Mouse (Mus musculus) regulatory T cell (primary cell): ENCODE measurements at regions not wholly inside any gene's neighbourhood (a gene's known extent, or its start where the extent isn't known, plus 50 kb on each side); places are given as distances from the start of the nearest gene placed in this dataset.

ENCODE experiments used
- in situ Hi-C: fragments of 300-600 bp; cut with MboI, MseI; formaldehyde crosslinking; loops from one replicate; pipeline ENCODE4 v1.15.1; 2025; ENCODE audit warnings: high pct_unique_total_duplicates

DNA sequence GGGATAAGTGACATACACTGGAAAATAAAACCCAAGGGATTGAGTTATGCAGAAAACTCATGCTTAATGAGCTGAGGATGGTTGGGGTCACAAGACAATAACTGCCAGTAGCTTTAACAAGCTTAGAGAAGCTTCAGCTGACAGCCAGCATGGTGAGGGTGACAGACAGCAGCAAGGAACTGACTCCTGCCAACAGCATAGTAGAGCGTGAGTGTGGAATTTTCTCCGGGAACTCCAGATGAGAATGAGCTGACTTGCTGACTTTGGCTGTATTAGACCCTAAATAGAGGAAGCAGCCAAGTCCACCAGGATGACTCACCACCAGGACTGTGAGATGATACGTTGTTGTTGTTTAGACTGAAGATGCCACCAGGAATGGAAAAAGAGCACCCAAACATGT lies 788.2 kb downstream of the Adgrl2 start:
- in situ Hi-C loops = no loop called here

DNA sequence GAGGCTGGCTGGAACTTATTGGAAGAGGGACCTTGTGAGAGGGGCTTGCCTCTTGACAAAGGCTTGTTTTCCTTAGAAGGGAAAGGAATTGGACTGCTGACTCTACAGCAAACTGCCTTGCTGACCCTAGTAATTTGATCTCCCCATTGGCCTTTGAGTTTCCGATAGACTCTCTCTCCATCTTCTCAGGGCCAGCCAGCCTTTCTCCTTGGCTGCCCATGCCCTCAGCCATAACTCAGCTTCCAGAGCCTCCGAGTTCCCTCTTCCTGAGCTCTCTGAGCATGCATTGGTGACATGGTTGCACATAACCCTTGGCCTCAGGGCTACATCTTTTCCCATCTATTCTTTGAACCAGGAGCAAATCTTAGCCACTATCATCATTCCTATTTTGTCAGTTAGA lies 803.7 kb downstream of the Adgrl2 start:
- in situ Hi-C loops = loop anchor here (10.0 kb wide), 1 partner anchor 1608 kb away; no protein-coding TSS in a partner anchor

DNA sequence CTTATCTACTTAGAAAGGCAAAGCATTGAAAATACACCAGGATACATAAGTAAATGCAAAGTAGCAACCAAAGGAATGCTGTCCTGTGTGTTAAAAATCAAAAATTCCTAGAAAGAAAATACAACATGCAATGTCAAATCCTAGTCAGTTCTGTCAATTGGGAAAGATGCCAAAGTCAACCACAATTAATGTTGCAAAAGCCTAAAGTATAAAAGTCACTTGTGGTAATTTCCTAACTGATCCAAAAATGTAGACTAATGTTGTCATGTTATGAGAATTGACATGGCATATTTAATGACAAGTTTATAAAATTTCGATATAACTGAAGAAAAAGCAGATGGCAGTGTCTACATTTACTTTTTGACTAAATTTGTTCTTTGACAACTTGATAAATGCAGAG lies 822.8 kb downstream of the Adgrl2 start:
- in situ Hi-C loops = no loop called here

DNA sequence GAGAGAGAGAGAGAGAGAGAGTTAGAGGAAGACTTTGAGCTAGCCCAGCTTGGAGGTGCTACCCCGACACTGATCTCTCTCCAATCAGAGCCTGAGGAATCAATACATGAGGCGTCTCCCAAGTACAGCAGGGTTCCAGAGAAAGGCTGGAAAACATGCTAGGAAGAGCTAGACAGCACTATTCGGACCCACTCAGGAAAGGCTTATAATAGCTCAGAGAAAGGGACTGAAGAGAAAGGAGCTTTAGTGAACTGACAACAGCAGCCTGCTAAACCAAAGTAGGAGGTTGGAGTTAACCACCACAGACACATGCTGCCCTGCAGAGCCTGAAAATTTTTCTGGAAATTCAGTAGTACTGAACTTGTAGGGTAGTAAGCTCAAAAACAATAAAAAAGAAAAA lies 831.3 kb downstream of the Adgrl2 start:
- in situ Hi-C loops = no loop called here

DNA sequence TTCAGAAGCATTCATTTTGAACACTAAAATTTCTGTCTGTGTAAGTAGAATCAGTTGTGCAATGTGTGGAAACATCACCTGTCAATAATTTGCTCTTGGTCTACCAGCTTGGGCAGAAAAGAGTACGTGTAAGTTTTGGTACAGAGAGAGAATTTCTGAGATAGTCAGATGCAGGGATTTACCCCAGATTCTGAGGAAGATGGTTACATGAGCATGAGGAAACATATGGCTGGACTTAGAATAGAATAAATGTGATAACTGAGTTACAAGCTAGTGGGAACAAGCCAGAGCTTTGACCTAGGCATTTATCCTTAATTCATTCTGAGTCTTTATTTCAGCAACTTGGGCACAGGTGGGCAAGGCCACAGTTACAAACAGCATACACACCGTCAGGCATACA lies 831.8 kb downstream of the Adgrl2 start:
- in situ Hi-C loops = no loop called here

DNA sequence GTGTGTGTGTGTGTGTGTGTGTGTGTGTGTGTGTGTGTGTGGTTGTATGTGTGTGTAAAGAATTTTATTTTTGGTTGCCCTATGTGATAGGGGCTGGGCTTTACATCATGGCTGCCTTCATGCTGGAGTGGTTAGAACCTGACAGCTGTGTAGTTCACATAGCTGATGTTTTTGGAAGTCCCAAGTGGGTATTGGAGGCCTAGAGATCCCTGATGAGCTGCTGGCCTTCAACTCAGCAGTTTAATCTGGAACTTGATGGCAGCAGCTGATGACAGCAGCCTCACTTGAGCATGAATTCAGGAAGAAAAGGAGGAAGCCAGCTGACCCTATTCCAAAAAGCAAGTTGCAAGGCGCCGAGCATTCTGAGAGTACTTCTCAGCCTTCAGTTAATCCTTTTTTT lies 846.6 kb downstream of the Adgrl2 start:
- in situ Hi-C loops = no loop called here

DNA sequence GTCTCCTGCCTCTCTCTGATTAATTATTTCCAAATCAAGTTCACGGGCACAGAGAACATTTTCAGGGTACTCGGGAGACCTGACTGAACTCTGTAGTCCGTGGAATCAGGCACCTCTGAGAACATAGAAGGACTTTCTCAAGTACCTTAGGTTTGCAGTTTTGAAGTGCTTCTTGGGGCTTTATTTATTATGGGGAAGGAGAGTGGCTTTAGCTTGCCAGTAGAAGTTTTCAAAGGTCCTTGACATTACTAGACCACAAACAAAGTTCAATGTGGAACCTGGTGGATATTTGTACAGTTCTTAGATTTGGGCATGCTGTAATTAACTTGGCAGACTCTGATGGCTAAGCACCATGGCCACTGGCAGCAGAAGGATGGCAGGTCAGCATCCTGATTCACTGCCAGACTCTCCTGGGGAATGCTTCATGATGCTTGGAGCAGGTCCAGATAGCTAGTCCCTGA lies 853.5 kb downstream of the Adgrl2 start:
- in situ Hi-C loops = no loop called here

DNA sequence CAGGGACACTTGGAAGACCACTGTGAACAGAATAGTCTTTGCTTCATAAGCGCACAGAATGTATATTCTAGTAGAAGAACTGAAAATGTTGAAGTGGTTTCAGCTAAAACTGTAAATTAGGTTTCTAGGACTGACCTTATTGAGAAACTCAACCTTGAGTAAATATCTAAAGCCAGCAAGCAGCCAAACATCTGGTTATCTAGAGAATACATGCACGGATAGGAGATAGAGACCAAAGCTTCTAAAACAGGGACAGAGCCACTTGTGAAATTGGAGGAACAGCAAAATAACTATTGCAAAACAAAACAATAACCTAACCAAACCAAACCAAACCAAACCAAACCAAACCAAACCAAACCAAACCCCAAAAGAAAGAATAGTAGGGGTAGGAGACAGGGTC lies 855.7 kb downstream of the Adgrl2 start:
- in situ Hi-C loops = no loop called here

DNA sequence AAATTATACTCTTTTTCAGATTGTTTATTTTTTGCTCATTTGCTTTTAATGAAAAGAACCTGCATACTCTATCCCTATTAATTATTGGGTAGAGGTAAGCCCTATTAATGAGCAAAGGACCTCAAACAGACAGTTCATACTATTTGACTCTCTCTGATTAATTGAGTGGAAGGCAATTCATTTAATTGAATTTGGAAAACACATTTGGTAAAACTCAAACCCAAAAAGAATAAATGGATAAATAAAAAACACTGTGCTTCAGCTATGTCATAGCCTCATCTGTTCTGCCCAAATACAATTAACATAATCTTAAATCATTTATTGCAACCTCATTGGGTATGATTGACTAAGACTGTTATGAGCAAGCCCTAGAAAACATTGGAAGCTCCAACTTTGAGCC lies 874.8 kb downstream of the Adgrl2 start:
- in situ Hi-C loops = no loop called here

DNA sequence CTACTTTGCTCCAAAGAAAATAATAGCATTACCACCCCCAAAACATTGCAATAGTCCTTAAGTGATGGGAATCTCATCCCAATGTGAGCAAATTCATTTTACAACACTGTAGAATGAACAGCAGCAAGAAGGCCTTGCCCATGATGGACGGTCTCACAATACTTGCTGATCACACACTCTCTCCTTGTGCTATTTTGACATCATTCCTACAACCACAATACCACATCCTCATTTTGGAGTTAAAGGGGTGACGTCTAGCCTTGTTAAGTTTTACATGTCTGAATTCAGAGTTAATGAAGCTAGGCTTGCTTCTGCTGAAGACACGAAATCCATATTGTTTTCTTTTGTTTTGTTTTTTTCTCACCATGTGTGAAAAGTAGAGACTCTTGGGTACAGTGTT lies 878.2 kb downstream of the Adgrl2 start:
- in situ Hi-C loops = no loop called here

DNA sequence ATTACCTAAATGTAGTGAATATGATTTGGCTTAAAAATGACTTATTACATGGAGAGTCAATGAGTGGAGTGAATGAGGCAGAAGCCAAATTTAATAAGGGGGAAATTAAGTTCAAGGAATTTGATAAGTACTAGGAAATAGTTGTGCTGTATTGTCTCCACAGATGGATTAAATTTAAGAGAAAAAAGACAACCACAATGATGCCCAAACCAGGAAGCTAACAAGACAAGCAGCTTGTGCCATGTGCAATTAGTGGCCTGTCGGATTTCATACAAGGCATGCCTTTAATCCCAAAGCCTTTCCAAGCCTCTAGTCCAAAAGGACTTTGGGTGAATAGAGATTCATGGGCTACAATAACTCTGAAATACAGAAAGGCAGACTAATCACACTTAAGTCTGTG lies 883.3 kb downstream of the Adgrl2 start:
- in situ Hi-C loops = no loop called here

DNA sequence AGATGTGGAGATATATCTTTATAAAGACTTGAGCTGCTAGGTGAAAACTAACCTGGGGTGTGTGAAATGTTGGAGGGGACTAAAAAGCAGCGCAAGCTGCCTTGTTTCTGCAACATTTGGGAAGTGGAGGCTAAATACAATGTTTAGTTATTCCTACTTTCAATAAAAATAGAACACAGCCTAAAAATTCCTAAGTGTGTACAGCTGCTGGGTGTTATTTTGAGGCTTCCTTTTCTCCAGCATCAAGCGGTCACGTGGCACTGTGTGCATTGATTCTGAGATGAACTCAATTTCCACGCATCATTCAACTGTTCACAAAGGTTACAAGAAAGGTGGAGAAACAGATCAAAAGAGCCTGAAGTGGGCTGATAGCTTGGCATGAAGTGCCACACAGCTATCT lies 896.4 kb downstream of the Adgrl2 start:
- in situ Hi-C loops = no loop called here

DNA sequence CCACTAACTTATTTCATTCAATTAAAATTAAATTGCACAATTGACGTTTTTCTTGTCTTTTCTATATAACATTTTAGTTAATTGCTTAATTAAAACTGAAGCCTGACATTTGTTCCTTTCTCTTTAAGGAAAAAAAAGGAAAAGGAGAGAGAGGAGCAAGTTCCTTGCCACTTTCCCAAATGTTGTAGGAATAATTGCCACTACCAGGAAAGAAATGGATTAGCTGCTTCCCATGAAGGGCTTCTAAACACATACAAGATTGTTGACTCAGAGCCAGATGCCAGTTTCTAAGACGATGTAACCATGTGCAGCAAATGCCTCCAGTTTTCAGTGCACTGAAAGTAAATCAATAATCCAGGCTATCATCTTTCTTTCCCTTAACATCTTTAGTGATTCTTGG lies 914.5 kb downstream of the Adgrl2 start:
- in situ Hi-C loops = no loop called here

DNA sequence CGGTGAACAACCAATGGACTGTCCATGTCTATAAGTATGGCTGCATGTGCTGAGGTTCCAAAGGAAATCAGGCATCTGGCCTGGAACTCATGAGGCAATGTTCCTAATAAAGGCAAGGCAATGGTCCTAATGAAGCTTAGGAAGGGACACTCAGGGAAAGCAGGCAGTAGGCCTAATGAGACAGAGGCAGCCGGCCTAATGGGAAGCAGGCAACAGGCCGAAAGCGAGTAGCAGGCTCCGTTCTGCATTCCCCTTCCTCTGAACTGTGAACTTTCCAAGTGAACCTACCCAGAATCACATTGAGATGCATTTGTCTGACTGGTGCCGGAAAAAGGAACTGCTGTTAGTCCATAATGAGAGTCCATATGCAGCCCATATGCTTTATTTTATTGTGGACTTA lies 923.7 kb downstream of the Adgrl2 start:
- in situ Hi-C loops = no loop called here

DNA sequence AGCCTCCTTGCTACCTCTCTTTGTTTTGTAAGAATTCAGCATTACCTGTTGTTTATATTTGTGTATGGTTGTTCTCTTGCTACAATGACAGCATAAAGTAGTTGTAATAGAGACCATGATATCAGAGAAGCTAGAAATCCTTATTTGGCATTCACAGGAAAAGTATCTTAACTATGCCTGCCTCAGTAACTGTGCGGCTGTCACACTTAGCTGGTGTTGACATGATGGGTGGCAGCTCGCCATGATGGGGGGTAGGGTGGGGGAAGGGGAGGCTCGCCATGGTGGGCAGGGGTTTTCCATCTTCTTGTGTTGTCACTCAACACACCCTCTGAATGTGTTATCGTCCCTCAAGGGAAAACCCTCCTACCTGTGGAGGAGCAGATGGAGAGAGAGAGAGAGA lies 934.3 kb downstream of the Adgrl2 start:
- in situ Hi-C loops = no loop called here

DNA sequence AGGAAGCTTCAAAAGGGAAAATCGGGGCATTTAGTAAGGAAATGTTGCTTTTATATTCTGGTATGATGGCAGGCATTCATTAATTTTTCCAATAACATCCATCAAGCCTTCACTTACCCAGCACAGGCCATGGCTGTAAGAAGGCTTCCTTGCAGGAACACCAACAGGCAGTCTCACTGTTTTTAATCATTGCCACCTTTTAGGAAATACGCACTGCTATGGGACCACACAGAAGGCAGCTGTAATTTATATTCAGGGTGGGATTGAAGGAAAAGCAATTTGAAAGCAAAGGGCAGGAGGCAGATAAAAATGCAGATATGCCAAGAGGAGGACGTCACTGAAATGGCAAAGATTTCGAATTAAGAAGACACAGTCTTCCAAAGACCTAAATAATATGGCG lies 937.8 kb downstream of the Adgrl2 start:
- in situ Hi-C loops = no loop called here

DNA sequence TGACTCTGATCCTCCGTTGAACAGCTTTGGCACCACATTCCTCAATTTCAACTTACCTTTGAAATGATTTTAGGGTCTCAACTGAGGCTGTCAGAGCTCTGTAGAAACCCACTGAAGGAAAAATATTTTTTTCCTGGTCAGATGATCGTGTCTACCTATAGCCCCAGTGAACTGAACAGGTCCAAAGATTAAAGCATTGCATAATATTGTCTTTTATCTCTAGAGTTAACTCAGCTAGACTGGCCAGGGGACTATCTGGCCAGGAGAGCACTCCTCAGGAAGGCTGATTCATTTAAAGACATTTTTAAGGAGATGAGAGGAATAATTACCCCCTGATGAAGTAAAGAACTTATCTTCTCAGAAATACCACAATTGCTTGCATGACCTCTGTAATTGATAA lies 942.1 kb downstream of the Adgrl2 start:
- in situ Hi-C loops = no loop called here

DNA sequence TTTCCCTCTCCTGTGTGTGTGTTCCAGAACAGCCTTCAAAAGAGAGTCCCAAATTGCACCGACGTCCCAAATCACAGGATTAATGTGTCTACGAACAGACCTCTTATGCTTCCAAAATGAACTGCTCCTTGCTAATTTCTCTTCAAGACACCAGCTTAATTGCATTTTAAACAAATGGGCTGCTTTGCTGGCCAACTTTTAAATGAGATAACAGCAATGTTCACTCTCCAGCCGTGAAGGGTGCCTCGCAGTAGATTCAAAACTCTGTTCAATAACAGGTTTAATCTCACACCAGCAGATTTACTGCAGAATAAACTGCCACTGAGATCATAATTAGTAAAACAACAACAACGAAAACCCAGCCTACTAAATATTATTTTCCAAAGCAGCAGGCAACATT lies 957.8 kb downstream of the Adgrl2 start:
- in situ Hi-C loops = no loop called here

DNA sequence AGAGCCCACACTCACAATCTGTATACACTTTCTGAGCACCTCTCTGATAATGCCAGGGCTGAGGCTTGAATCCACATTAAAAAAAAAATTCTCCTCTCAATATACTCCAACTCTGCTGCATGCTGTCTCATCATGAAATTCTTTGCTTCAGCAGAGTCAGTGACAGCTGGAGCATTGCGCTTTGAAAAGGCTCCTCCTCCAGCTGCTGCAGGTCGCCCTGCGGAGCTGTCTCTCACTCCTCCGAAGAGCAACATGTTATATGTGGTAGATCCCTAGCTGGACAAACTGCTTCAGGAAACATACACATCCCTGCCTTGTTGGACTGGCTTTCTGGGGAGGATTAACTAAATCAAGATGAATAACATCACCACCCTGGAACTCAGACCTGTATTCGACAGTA lies 984.5 kb downstream of the Adgrl2 start:
- in situ Hi-C loops = no loop called here

DNA sequence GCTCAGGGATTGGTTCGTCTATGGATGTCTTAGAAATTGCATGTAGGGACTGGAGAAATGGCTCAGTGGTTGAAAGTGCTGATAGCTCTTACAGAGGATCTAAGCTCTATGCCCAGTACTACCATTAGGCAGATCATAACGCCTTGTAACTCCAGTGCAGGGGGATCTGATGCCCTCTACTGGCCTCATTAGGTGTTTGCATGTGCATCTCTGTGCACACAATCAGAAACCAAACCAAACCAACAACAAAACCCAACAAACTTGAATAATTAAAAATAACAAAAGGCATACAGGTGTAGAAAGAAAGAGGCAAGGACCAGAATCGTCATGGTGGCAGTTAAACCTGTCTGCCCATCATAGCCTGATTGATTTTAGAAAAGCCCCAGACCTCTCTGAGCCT lies 986.3 kb downstream of the Adgrl2 start:
- in situ Hi-C loops = no loop called here

DNA sequence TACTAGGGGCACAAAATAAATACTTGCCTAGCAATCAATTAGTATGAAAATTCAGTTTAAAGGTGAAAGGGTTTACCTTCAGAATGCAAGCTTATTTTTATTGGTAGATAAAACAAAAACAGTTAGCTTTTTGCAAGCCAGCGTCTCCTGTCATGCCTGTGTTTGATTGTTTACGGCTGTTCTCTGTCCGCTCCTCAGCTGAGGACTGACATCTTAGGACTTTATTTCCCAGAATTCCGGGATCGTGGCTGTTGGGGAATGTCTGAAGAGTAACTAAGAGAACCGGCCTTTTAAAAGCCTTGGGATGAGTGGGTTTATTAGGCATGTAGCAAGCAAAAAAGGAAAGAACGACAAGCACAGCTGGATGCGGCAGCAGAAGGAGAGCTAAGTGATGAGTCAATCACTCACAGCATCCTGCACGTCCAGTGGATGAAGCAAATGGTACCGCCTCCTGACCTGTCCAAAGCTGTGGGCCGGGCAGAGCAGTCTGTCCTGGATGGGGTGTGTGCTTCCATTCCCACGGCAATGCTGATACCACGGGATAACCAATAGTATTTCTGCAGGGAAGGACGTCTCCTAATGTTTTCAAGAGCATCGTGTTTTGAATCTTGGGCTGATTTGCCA lies 990.9 kb downstream of the Adgrl2 start:
- in situ Hi-C loops = no loop called here

DNA sequence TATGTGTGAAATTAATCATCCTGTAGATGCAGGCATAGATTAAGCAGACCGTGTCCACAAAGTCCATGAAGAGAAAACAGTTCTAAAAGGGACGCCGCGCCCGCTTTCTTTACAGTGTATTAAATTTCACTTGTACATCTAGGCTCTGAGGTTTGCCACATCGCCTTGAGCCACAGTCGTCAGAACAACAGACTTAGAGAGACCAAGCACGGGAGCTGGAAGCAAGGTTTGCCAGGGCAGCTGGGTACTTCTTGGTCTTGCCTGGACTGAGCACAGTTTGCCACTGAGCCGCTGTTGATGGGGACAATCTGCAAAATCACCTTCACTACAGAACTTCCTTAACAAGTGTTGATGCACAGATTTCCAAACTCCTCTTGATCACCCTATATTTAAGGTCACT lies 998.6 kb downstream of the Adgrl2 start:
- in situ Hi-C loops = no loop called here

DNA sequence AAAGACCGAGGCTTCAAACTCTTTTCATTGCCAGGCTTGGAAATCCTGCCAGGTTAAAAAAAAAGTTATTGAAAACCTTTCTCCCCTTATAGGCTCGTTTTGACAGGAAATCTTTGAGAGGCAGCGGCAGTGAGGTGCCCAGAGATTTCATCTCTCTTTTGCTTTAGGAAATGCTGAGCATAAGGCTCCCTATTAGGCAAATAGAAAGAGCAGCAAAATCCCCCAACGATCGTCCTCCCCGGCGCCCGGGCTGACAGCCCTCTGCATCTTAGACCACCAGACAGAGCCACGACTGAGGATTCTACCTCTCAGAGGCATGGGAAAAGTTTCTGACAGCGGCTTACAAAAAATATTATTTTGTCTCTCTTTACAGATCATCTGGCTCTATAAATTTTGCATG lies 999.5 kb downstream of the Adgrl2 start:
- in situ Hi-C loops = no loop called here

DNA sequence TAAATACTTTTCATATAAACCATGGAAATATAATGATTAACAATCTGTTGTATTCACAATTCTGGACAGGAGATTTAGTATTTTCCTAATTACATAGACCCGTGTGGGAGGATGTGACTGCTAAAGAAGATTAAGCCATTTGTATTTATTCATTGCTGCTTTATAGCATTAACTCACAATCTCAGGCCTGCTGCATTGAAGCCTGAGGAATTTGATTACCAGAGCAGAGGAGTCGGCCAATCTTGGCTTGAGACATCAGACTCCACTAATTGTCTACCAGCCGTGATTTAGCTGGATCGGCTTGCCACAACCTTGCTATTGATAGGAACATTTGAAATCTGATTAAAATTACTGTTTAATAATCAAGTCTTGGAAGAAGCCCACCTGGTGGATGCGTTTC lies 1007.5 kb downstream of the Adgrl2 start:
- in situ Hi-C loops = no loop called here
